Mouse (Mus musculus) skeletal muscle tissue, postnatal 0 days (tissue): Measurements from ENCODE around the gene Mroh8. TPM values are rescaled to one million over a fixed set of nuclear protein-coding genes. Genes with fewer than 3 reads are reported as not detected.

Source experiments
- polyA plus RNA-seq: library from polyadenylated mRNA; unstranded; fragments of >200 nt; fragmentation: Nextera tagmentation; extraction: Ambion mirVana; gene quantifications from 2 replicates; pipeline ENCODE4 v1.2.1, GENCODE M21; 2015

Gene Mroh8
- 0.13 and 0.22 TPM in 2 replicates for polyA plus RNA-seq

GRCm38 (mm10) chr2:157279416-157279800, at the start of gene Mroh8:
Gene Mroh8 (minus strand): TSS chr2:157279549.

GRCm38 (mm10) chr2:157278717-157279415, 483 bp downstream of the Mroh8 start, which contains the start of gene Rpn2:
Gene Rpn2 (plus strand): TSS chr2:157279017.

GRCm38 (mm10) chr2:157204366-157205218, 74.8 kb downstream of the Mroh8 start, which contains the start of gene Rbl1:
Gene Rbl1 (minus strand): TSS chr2:157204534.

Other genes starting within 250 kb of the Mroh8 start
- gene Soga1, start 200.3 kb downstream of the Mroh8 start, polyA plus RNA-seq, result 1.5 and 1.6 TPM in 2 replicates
- not detected in 2 replicates for gene Tldc2, start 192.5 kb downstream of the Mroh8 start, polyA plus RNA-seq
- gene Samhd1, start 144.3 kb downstream of the Mroh8 start, polyA plus RNA-seq, result 15.1 and 19.4 TPM in 2 replicates
- 5.4 and 6.5 TPM in 2 replicates for gene Rbl1, start 75.0 kb downstream of the Mroh8 start, polyA plus RNA-seq
- gene Rpn2, start 532 bp downstream of the Mroh8 start, polyA plus RNA-seq, result 90.1 and 108 TPM in 2 replicates
- not detected in 2 replicates for gene Ghrh, start 68.0 kb upstream of the Mroh8 start, polyA plus RNA-seq
- gene Manbal, start 88.0 kb upstream of the Mroh8 start, polyA plus RNA-seq, result 42.9 and 48.3 TPM in 2 replicates
- 3.2 and 3.5 TPM in 2 replicates for gene Src, start 138.9 kb upstream of the Mroh8 start, polyA plus RNA-seq